Mouse (Mus musculus) heart, postnatal 36 days (tissue): Measurements from ENCODE around the gene Txndc8. TPM values are rescaled to one million over a fixed set of nuclear protein-coding genes. Genes with fewer than 3 reads are reported as not detected.

Source experiments
- DNase-seq, 2 experiments: peaks; one replicate each; pipeline ENCODE4 v3.0.0; 2021 to 2022
- intact Hi-C: fragments of 180-260 bp; cut with DNase I; formaldehyde crosslinking; loops from one replicate; pipeline ENCODE4 v1.15.1; 2025
- total RNA-seq, 2 experiments: library from RNA; stranded (reverse); gene quantifications; 2 replicates each; pipeline ENCODE4 v1.2.3; 2021

Gene Txndc8
- total RNA-seq, 2 experiments from 2014 or later = not detected

DNA sequence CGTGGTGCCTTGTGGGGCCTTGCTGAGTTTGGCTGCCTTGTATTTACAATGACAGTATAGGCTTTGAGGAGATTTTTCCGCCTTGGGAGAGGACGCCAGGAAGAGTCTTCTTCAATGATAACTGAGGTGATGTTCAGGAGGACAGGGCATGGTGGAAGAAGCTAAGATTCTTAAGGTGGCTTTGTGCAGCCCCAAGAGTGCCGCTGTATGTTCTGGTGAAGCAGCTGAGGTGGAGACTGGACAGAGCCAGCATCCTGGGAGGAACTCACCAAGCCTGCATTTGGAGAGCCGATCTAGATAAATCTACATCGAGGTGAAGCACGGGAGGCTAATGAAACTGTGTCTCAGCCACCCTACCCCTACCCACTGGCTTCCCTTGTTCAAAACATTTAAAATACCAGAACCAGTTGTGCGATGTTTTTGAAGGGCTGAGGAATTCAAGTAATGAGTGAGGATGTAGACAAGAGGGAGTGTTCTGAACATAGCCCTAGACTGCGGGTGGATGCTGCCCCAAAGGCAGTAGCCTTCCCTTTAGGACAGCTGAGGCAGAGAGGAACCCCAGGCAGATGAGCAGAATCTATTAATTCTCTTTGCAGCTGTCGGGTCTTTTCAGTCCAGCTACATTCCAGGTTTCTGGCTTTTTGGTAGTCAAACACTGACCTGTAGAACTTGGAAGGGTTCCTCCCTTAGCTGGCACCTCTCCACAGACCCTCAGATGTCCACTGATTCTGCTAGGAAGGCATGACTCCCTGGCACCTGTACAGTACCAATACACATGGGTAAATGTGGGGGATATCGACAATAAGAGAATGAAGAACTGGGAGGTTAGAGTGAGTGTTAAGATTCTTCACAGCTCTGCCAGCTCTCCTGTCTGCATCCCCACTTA lies 51.5 kb downstream of the Txndc8 start:
- DNase-seq = peak in 1 of 2 experiments; percentile 27
- intact Hi-C loops = loop anchor here (5.0 to 10.0 kb wide), 2 partner anchors 125 to 1047 kb away; partner anchors contain the start of gene Gm20503

DNA sequence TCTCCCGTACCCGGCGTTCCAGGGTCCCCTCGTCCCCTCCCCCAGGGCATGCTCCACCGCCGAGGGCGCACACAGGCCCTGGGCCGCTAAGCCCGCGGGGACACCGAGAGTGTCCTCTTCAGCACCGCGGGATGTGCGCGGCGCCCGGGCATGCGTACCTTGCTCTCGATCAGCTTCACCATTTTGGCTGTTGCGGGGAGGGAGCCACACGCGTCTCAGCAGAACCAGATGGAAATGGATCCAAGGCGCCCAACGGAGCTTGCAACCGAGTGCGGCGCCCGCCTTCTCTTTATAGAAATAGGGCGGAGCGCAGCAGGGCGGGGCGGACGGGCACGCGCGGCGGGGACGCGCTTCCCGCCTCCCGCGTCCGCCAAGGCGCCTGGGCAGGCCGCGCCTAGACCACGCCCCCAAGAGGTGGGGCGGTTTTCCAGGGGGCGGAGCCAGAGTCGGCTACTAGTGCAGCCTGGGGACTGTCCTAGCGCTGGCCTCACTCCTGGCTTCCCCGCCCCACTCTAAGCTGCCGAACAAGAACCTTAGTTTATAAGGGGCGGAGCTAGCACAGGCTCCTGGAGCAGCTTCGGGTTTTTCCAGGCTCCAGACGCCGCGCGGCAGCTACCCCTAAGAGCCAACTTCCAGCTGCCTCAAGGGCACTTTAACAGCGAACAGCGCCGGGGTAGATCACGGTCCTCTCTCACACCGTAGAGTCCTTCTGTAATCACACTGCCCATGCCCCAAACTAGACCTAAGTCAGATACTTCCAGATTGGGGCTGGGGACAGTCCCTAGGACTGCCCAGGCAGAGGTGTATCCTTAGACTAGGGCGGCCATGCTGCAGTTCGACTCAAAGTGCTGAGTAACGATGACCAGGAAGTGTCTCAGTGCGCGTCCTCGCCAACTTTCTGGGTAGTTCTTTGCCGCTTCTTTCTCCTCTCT lies 52.6 kb downstream of the Txndc8 start, which contains the start of gene Txn1:
TSS of gene Txn1 (minus strand) at position 383 of the 932 bp plus-strand sequence.
- intact Hi-C loops = loop anchor here (5.0 to 10.0 kb wide), 2 partner anchors 126 to 1049 kb away; partner anchors contain the start of gene Gm20503
- peak; percentile 98 to 99 for DNase-seq

DNA sequence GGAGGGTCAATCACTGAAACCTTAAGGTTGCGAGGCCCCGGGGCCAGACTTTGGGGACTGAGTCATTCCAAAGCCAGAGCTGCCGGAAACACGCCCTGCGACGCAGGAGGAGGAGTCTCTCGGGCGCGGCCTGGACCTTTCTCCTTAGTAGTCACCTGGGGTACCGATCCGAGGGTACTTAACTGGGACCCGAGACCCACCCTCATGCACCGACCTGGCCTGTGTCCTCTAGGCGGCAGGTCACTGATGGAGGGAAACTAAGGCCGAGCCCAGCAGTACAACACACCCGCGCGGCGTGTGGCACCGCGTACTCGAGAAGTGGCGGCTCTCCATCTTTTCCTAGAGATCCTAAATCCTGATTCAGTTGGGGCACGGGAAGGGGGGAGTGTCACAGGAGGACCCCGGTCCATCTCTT lies 53.4 kb downstream of the Txndc8 start:
- intact Hi-C loops = loop anchor here (5.0 to 10.0 kb wide), 2 partner anchors 127 to 1049 kb away; partner anchors contain the start of gene Gm20503
- DNase-seq = peak; percentile 58 to 69

DNA sequence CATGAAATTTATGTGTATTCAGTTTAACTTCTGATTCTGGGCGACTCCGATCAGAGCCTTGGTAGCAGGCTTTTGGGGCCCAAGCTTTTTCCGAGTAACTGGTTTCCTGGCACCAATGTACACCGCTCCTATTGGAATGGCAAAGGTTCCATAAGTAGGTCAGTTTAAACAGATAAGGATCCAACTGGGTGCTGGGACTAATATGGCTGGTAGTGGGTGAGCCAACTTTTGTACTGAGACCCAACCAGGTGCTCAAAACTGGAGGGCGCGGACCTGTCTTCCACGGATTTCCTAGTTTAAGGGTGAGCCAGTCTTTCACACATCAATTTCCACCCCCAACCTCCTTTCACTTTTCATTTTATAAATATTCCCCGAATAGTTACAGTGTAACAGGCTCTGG lies 53.9 kb downstream of the Txndc8 start:
- intact Hi-C loops = loop anchor here (5.0 to 10.0 kb wide), 2 partner anchors 127 to 1050 kb away; partner anchors contain the start of gene Gm20503

DNA sequence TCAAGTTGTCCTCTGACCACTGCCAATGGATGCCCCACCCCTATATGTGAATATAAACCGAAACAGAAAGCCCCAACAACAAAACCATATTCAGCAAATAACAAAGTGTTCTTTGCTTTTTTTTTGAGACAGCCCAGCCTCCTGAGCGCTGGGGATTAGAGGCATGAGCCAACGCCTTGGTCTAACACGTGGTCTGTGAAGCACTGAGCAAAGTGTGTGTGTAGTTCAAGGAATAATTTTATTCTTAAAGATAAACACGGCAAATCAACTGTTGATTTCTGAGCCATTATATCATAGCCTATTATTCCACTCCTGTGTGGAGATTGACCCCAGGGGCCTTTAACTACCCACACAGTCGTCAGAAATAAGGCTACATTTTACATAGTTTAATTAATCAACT lies 54.3 kb downstream of the Txndc8 start:
- DNase-seq = no peak
- intact Hi-C loops = loop anchor here (10.0 kb wide), 1 partner anchor 1050 kb away; the partner anchor contains the start of gene Gm20503

More for the DNA sequence above, 53.9 kb downstream of the Txndc8 start:
- DNase-seq = peak in 1 of 2 experiments; percentile 5

DNA sequence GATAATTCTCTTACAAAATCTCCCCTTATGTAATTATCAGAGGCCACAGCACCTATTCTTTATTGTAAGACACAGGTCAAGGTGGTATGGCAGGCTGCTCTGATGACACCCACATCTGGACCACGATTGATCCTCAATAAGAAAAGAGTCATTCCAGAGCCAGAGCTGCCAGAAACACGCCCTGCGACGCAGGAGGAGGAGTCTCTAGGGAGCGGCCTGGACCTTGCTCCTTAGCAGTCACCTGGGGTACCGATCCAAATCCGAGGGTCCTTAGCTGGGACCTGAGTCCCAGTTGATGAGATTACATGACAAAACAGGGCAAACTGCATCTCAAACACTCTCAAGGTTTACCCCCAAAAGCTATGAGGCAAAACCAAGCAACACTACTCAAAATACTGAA lies 55.1 kb downstream of the Txndc8 start:
- no peak for DNase-seq
- intact Hi-C loops = loop anchor here (10.0 kb wide), 1 partner anchor 1051 kb away; the partner anchor contains the start of gene Gm20503

DNA sequence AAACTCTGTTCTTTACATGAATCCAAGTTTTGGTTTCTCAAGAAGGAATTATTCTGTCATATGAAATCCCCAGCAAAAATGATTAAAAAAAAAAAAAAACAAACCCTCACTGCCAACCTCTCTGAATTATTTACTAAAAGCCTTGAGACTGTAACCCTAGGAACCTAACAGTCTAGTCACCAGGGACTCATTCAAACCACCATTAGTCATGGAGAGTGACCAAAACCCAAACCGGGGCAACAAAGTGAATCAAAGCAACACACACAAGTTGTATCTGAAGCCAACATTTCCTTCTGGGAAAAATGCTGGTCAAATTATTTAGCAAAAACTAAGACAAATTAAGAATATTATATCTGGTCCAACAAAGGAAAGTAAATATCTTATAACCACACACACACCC lies 56.0 kb downstream of the Txndc8 start:
- DNase-seq = no peak
- intact Hi-C loops = loop anchor here (10.0 kb wide), 1 partner anchor 1052 kb away; the partner anchor contains the start of gene Gm20503

DNA sequence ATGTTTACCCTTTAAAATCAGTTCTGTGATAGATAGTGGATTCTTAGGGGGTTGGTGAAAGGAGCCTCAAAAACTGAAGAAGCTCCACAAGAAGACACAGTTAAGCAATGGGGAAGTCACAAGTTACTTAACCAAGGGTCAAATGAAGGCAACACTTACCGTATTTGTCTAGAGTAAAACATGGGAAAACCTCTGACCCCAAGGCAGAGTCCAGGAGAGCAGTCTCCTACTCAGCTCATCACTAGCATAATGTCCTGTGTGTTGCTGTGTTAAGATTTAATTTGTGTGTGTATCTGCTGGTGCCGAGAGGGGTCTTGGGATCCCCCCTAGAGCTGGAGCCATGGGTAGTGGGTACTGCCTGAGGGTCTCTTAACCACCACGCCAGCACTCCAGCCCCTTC lies 56.5 kb downstream of the Txndc8 start:
- intact Hi-C loops = loop anchor here (10.0 kb wide), 1 partner anchor 1052 kb away; the partner anchor contains the start of gene Gm20503
- DNase-seq = no peak

DNA sequence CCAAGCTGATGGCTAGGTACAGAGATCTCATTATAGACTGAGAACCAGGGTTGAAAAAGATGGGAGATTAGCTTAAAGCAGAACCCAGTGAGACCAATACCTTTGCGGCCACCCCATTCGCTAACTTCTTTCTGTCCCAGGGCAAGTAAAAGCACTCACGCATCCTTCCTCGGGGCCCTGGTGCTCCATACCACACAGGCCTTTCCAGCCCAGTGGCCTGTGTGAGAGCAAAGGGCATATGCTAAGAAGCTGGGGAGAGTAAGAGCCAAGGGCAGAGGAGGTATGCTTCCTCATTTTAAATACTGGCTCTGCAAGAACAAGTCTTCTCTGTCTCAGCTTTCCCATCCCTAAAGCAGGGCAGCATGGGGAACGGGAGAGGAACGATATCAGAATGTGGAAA lies 59.1 kb downstream of the Txndc8 start:
- intact Hi-C loops = loop anchor here (10.0 kb wide), 1 partner anchor 1055 kb away; the partner anchor contains the start of gene Gm20503
- no peak for DNase-seq

DNA sequence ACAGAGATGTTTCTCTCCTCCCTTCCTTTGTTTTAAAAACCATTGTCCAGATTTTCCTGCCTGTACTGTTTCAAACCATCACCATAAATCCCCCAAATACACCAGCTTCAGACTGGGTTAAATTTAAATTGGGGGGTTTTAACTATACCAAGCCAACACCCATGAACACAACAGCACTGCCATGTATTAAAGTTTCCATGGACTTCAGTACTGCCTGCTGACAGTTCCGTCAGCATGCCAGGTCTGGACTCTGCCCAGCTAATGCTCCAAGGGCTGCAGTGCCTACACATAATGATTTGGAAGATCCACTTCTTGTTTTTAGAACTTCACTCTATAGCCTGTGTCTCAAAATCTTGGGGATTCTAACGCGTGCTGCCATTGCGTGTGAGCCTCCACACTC lies 61.4 kb downstream of the Txndc8 start:
- DNase-seq = no peak
- intact Hi-C loops = no loop called here

DNA sequence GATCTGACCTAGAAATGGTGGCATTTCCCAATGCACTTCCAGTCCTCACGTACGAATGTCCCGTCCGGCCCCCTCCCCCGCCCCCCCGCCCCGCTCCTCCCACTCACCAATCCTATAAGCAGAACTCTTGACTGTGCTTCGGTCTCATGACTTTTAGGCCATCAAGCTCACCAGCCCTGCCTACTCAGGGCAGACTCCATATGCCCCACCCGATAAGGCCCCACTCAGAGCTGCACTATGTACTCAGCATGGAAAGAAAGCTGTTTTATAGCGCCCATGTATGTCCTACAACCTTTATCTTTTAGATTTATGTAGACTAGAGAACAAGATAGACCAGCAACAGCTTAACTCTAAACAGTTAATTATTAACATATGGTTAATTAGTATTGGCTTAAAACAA lies 61.9 kb downstream of the Txndc8 start:
- no peak for DNase-seq
- intact Hi-C loops = no loop called here

DNA sequence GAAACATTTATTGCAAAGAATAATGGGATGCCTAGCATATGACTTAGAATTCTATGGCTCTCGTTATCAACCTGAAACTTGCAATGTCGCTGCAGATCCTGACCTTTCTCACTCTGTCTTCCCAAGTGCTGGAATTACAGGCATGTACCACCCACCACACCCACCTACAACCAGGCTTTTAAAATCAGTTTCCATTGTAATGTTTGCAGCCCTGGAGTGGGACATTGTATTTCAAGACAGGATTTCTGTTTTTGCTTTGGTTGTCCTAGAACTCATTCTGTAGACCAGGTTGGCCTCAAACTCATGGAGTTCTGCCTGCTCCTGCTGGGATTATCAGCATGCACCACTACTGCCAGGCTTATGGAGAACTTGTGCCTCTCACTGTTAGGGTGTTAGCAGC lies 66.0 kb downstream of the Txndc8 start:
- intact Hi-C loops = no loop called here
- no peak for DNase-seq

DNA sequence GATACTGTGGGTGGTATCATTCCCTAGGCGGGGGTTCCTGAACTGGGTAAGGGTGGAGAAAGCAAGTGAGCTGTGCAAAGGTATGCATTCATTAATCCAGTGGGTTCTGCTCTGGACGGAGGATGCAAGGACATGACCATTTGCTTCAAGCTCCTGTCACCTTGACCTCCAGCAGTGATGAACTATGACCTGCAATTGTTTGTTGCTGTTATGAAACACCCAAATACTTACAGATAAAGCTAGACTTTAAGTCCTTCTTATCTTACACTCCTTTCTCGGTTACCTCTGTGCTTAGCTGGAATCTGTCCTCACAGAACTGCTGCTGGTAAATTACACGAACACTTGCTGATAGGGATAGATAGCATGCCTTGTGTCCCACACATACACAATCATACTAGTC lies 68.3 kb downstream of the Txndc8 start:
- intact Hi-C loops = no loop called here
- DNase-seq = no peak

DNA sequence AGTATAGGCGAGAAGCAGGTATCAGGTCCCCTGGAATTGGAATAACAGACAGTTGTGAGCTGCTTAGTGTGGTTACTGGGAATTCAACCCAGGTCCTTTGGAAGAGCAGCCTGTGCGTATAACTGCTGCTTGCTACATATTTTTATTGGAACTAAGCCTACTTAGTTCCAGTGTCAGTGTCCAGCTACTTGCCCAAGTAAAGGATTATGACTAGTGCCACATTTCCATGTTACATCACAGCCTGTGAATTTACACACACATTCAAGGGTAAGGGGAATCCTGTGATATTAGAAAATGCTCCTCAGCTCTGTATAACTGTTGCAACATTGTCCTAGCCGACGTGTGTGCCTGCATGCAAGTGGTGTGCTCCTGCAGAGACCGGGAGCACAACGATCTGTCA lies 71.6 kb downstream of the Txndc8 start:
- no peak for DNase-seq
- intact Hi-C loops = no loop called here

DNA sequence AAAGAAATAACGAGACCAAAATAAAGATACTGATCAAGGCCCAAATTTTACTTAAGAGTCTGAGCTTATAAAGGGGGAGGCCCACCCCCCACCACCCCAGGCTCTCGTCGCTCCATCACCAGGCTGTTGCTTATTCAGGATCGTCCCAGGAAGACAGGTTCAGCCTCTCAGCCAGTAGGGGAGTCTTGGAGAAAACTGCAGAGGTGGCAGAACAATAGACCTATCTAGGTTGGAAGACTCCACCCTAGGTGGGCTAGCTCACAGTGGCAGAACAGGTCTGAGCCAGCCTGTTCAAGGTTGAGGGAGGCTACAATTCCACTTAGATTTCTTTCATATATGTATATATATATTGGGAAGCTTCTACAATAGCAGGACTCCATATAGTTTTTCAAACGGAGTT lies 74.7 kb downstream of the Txndc8 start:
- DNase-seq = no peak
- intact Hi-C loops = no loop called here

Other genes with a start within 250 kb of the Txndc8 start
- under 1 TPM; 0.30 to 0.31 TPM for gene D630039A03Rik, start 92.8 kb downstream of the Txndc8 start, total RNA-seq
- gene Txn1, start 52.7 kb downstream of the Txndc8 start, total RNA-seq = 100 to 1,000 TPM; 121 to 131 TPM
- gene Svep1, start 197.7 kb upstream of the Txndc8 start, total RNA-seq = 1 to 10 TPM; 6.2 to 6.4 TPM